Mouse (Mus musculus) kidney, adult 9 months (tissue): Measurements from ENCODE around the gene Il1r1.

Experiments
- DNase-seq: peaks from one replicate; pipeline ENCODE4 v3.0.0; 2022

The Il1r1 gene

GRCm38 (mm10) chr1:40224539-40225284, at the start of gene Il1r1:
TSS of gene Il1r1 (plus strand) at chr1:40225080.
- peak; percentile 80 for DNase-seq

GRCm38 (mm10) chr1:40175123-40175522, 49.8 kb upstream of the Il1r1 start:
- DNase-seq, result no peak

- DNase-seq, result no peak
Observed at GRCm38 (mm10) chr1:40175797-40176196, 49.1 kb upstream of the Il1r1 start.

GRCm38 (mm10) chr1:40179031-40179430, 45.8 kb upstream of the Il1r1 start:
- DNase-seq, result no peak

- no peak for DNase-seq
Observed at GRCm38 (mm10) chr1:40179493-40179892, 45.4 kb upstream of the Il1r1 start.

- no peak for DNase-seq
Observed at GRCm38 (mm10) chr1:40180861-40181260, 44.0 kb upstream of the Il1r1 start.

GRCm38 (mm10) chr1:40181716-40182115, 43.2 kb upstream of the Il1r1 start:
- peak; percentile 9 for DNase-seq

GRCm38 (mm10) chr1:40183410-40183809, 41.5 kb upstream of the Il1r1 start:
- no peak for DNase-seq

GRCm38 (mm10) chr1:40187961-40188360, 36.9 kb upstream of the Il1r1 start:
- peak; percentile 66 for DNase-seq

- DNase-seq, result no peak
Observed at GRCm38 (mm10) chr1:40190025-40190424, 34.9 kb upstream of the Il1r1 start.

GRCm38 (mm10) chr1:40190837-40191236, 34.0 kb upstream of the Il1r1 start:
- DNase-seq, result no peak

- DNase-seq, result no peak
Observed at GRCm38 (mm10) chr1:40194279-40194678, 30.6 kb upstream of the Il1r1 start.

- no peak for DNase-seq
Observed at GRCm38 (mm10) chr1:40213337-40214159, 11.3 kb upstream of the Il1r1 start.

GRCm38 (mm10) chr1:40217521-40217920, 7.4 kb upstream of the Il1r1 start:
- DNase-seq, result no peak

GRCm38 (mm10) chr1:40218603-40219002, 6.3 kb upstream of the Il1r1 start:
- no peak for DNase-seq

- DNase-seq, result no peak
Observed at GRCm38 (mm10) chr1:40220549-40220948, 4.3 kb upstream of the Il1r1 start.

- no peak for DNase-seq
Observed at GRCm38 (mm10) chr1:40221864-40222263, 3.0 kb upstream of the Il1r1 start.

- no peak for DNase-seq
Observed at GRCm38 (mm10) chr1:40222680-40223079, 2.2 kb upstream of the Il1r1 start.

GRCm38 (mm10) chr1:40223591-40223990, 1.3 kb upstream of the Il1r1 start:
- no peak for DNase-seq

GRCm38 (mm10) chr1:40225580-40225979, 700 bp downstream of the Il1r1 start:
- no peak for DNase-seq

GRCm38 (mm10) chr1:40229033-40229432, 4.2 kb downstream of the Il1r1 start:
- no peak for DNase-seq

GRCm38 (mm10) chr1:40229771-40230280, 4.9 kb downstream of the Il1r1 start:
- no peak for DNase-seq

- DNase-seq, result no peak
Observed at GRCm38 (mm10) chr1:40230336-40230735, 5.5 kb downstream of the Il1r1 start.

GRCm38 (mm10) chr1:40231116-40231515, 6.2 kb downstream of the Il1r1 start:
- no peak for DNase-seq
